Mouse (Mus musculus): ENCODE measurements around the gene Unc13c. TPM values are rescaled to one million over a fixed set of nuclear protein-coding genes. Genes with fewer than 3 reads are reported as not detected.

Unc13c gene
- polyA plus RNA-seq, 1 experiment: not detected

DNA sequence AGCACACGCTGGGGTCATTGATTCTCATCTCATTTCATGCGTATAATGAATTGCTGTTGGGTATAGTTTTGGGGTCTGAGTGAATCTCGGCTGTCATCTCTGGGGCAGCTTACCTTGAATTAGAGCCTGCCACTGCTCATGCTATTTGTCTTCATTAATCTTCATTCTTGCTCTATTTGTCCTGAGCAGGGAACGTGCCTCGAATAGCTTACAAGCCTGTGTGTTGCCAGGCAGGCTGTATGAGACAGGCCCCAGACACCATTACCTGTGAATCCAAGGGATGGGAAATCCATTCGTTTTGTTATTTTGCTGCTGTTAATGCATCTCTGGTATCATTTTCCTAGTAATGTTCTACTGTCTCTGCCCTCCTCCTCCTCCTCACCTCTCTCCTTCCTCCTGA is 518.8 kb downstream of the Unc13c start:
- Histone ChIP-seq H3K4me3 (ENCODE audit: control insufficient read depth, insufficient read depth, low read length) (no peak overlapping the region), H3K4me1 (replicated peaks; ENCODE audit: control insufficient read depth, insufficient read depth, low read length) (no peaks in the 10 kb centered on the region), H3K27ac (ENCODE audit: control insufficient read depth, insufficient read depth, low read length) (no peak overlapping the region), H3K36me3 (ENCODE audit: control insufficient read depth, insufficient read depth, low read length) (no peaks in the 10 kb centered on the region), H3K27me3 (ENCODE audit: control insufficient read depth, insufficient read depth, low read length) (no peaks in the 10 kb centered on the region)
- no peak for DNase-seq
- no peak for TF ChIP-seq POLR2A (IDR thresholded peaks at IDR 0.05; ENCODE audit: control insufficient read depth, extremely low read depth, insufficient read depth, low read length, poor library complexity)
- no peak for TF ChIP-seq CTCF (IDR thresholded peaks at IDR 0.05; ENCODE audit: borderline replicate concordance, control insufficient read depth, extremely low read depth, insufficient read depth, low read length, poor library complexity)
- 92% methylated on average over 6 of the region's 6 CpGs for WGBS

DNA sequence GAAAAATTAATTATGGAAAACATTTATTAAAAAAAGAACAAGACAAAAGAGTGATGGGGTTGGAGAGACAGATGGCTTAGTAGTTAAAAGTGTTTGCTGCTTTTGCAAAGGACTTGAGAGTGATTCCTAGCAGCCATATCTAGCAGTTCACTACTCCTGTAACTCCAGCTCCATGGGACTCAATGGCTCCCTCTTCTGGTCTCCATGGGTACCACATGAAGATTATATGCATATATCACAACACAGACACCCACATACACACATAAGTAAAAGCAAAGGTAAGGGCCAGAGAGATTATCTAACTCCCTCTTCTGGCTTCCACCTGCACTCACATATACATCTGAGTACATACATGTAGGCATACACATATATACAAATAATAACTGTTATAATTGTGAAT is 519.5 kb downstream of the Unc13c start:
- H3K27me3 ChIP-seq (ENCODE audit: control insufficient read depth, insufficient read depth, low read length): no peaks in the 10 kb centered on the region
- H3K27ac ChIP-seq (ENCODE audit: control insufficient read depth, insufficient read depth, low read length): no peak overlapping the region
- no peak overlapping the region for H3K4me3 ChIP-seq (ENCODE audit: control insufficient read depth, insufficient read depth, low read length)
- DNase-seq: no peak
- no peaks in the 10 kb centered on the region for H3K36me3 ChIP-seq (ENCODE audit: control insufficient read depth, insufficient read depth, low read length)
- no peaks in the 10 kb centered on the region for H3K4me1 ChIP-seq (replicated peaks; ENCODE audit: control insufficient read depth, insufficient read depth, low read length)
- TF ChIP-seq CTCF (IDR thresholded peaks at IDR 0.05; ENCODE audit: borderline replicate concordance, control insufficient read depth, extremely low read depth, insufficient read depth, low read length, poor library complexity) (no peak), POLR2A (IDR thresholded peaks at IDR 0.05; ENCODE audit: control insufficient read depth, extremely low read depth, insufficient read depth, low read length, poor library complexity) (no peak)

DNA sequence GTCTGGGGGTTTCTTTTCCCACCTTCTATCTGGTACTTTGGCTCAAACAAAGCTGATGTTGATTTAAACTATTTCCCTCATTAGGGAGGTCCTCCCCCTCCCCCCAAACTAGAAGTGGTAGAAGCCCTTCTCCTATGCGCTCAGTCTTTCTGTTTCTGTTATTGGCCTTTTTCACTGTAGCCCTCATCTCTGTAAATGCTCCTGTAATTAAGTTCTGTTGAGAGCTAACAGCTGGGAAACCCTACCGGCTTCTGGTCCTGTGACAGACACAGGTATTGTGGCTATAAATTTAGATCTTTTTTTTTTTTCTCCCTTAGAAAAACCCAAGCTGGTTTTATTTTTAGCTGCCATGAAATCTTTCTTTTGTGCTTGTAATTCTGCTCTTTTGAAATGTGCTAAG is 536.8 kb downstream of the Unc13c start:
- Histone ChIP-seq H3K4me3 (ENCODE audit: control insufficient read depth, insufficient read depth, low read length) (no peak overlapping the region), H3K36me3 (ENCODE audit: control insufficient read depth, insufficient read depth, low read length) (no peaks in the 10 kb centered on the region), H3K4me1 (replicated peaks; ENCODE audit: control insufficient read depth, insufficient read depth, low read length) (no peaks in the 10 kb centered on the region), H3K27ac (ENCODE audit: control insufficient read depth, insufficient read depth, low read length) (no peak overlapping the region), H3K27me3 (ENCODE audit: control insufficient read depth, insufficient read depth, low read length) (no peaks in the 10 kb centered on the region)
- no peak for DNase-seq
- 79% methylated on average over 2 of the region's 2 CpGs for WGBS
- TF ChIP-seq CTCF (IDR thresholded peaks at IDR 0.05; ENCODE audit: borderline replicate concordance, control insufficient read depth, extremely low read depth, insufficient read depth, low read length, poor library complexity) (no peak), POLR2A (IDR thresholded peaks at IDR 0.05; ENCODE audit: control insufficient read depth, extremely low read depth, insufficient read depth, low read length, poor library complexity) (no peak)

Other genes with a start within 250 kb of the Unc13c start
- 0.06 and 0.16 TPM in 2 replicates for gene Wdr72, start 141.4 kb upstream of the Unc13c start, polyA plus RNA-seq (2012; rRNA removed)